Mouse (Mus musculus) embryonic facial prominence, embryonic 13.5 days (tissue): ENCODE measurements around the gene Tbl2. TPM values are rescaled to one million over a fixed set of nuclear protein-coding genes. Genes with fewer than 3 reads are reported as not detected.

Source experiments
- ATAC-seq: fragments of 200-750 bp; cut with Nextera tagmentation; 2 replicates; pipeline ENCODE4 v1.8.0; 2017; ENCODE audit warnings: low read depth; ENCODE audit not compliant: insufficient number of reproducible peaks, insufficient read depth, low FRiP score, low TSS enrichment
- H3K27ac ChIP-seq: fragments of 300-500 bp; sonication (generic); 2 replicates; pipeline ENCODE4 v1.5.1; 2015; ENCODE audit warnings: moderate library complexity, mild to moderate bottlenecking, inconsistent platforms
- H3K27me3 ChIP-seq: fragments of 300-500 bp; sonication (generic); 2 replicates; pipeline ENCODE4 v1.6.1; 2015; ENCODE audit warnings: mild to moderate bottlenecking, inconsistent platforms
- H3K36me3 ChIP-seq: fragments of 300-500 bp; sonication (generic); 2 replicates; pipeline ENCODE4 v1.6.1; 2015; ENCODE audit warnings: mild to moderate bottlenecking, inconsistent platforms
- H3K4me1 ChIP-seq: fragments of 300-500 bp; sonication (generic); 2 replicates; pipeline ENCODE4 v1.6.1; 2015; ENCODE audit warnings: inconsistent platforms
- H3K4me2 ChIP-seq: fragments of 300-500 bp; sonication (generic); 2 replicates; pipeline ENCODE4 v1.6.1; 2015; ENCODE audit warnings: moderate library complexity, mild to moderate bottlenecking, inconsistent platforms
- H3K4me3 ChIP-seq: fragments of 300-500 bp; sonication (generic); 2 replicates; pipeline ENCODE4 v1.5.1; 2015; ENCODE audit warnings: mild to moderate bottlenecking, inconsistent platforms
- H3K9ac ChIP-seq: fragments of 300-500 bp; sonication (generic); 2 replicates; pipeline ENCODE4 v1.6.1; 2015; ENCODE audit warnings: mild to moderate bottlenecking, inconsistent platforms
- H3K9me3 ChIP-seq: fragments of 300-500 bp; sonication (generic); 2 replicates; pipeline ENCODE4 v1.6.1; 2016; ENCODE audit warnings: inconsistent platforms
- WGBS: fragments of 180-500 bp; shearing (Covaris S2); methylation state at CpG from one replicate; pipeline ENCODE4 v1.1.7; 2015; ENCODE audit warnings: mixed read lengths; 5-methylcytosine and 5-hydroxymethylcytosine counted together
- microRNA-seq: library from miRNA; unstranded; fragments of <30 nt; microRNA quantifications from one replicate; pipeline ENCODE4, GENCODE M21; 2016
- polyA plus RNA-seq: library from polyadenylated mRNA; unstranded; fragments of >200 nt; fragmentation: Nextera tagmentation; extraction: Ambion mirVana; gene quantifications from 2 replicates; pipeline ENCODE4 v1.2.1, GENCODE M21; 2015

Tbl2 gene
- polyA plus RNA-seq, 1 experiment from 2014 or later = 25.6 TPM

GRCm38 (mm10) chr5:135187349-135188213 lies 38.1 kb downstream of the Tbl2 start:
- peak; percentile 48 for ATAC-seq
- WGBS = under 1% methylated on average over 95 of the region's 102 CpGs
- H3K27ac ChIP-seq = peak overlapping the region; percentile 97
- H3K36me3 ChIP-seq = peaks cover 24% of the 10 kb centered on the region
- H3K4me3 ChIP-seq = peak overlapping the region; percentile 100
- peak overlapping the region; percentile 62 for H3K4me2 ChIP-seq
- H3K27me3 ChIP-seq = no peaks in the 10 kb centered on the region
- H3K9ac ChIP-seq = peak overlapping the region; percentile 99
- H3K9me3 ChIP-seq = 0 out of 2 replicates have a peak, but pooled peaks cover 5% of the 10 kb centered on the region
- H3K4me1 ChIP-seq = peaks cover 24% of the 10 kb centered on the region

GRCm38 (mm10) chr5:135188214-135188554 lies 38.7 kb downstream of the Tbl2 start:
- H3K4me1 ChIP-seq = peaks cover 27% of the 10 kb centered on the region
- H3K27ac ChIP-seq = peak overlapping the region; percentile 97
- WGBS = under 1% methylated on average over 8 of the region's 8 CpGs
- no peaks in the 10 kb centered on the region for H3K27me3 ChIP-seq
- peak overlapping the region; percentile 62 for H3K4me2 ChIP-seq
- peaks cover 21% of the 10 kb centered on the region for H3K36me3 ChIP-seq
- H3K4me3 ChIP-seq = peak overlapping the region; percentile 100
- no peak for ATAC-seq
- peak overlapping the region; percentile 99 for H3K9ac ChIP-seq
- 0 out of 2 replicates have a peak, but pooled peaks cover 5% of the 10 kb centered on the region for H3K9me3 ChIP-seq

- Histone ChIP-seq H3K4me3 (peak overlapping the region; percentile 100), H3K4me2 (peak overlapping the region; percentile 62), H3K27ac (no peak overlapping the region), H3K27me3 (no peaks in the 10 kb centered on the region), H3K36me3 (peaks cover 19% of the 10 kb centered on the region), H3K9ac (peak overlapping the region; percentile 99), H3K4me1 (peaks cover 30% of the 10 kb centered on the region), H3K9me3 (0 out of 2 replicates have a peak, but pooled peaks cover 5% of the 10 kb centered on the region)
- ATAC-seq = no peak
- 50% methylated on average over 2 of the region's 2 CpGs for WGBS
These were observed 40.0 kb downstream of the Tbl2 start for GRCm38 (mm10) chr5:135189281-135190022.

GRCm38 (mm10) chr5:135191620-135192019 lies 42.2 kb downstream of the Tbl2 start:
- peaks cover 30% of the 10 kb centered on the region for H3K4me1 ChIP-seq
- H3K9ac ChIP-seq = no peak overlapping the region
- peaks cover 28% of the 10 kb centered on the region for H3K36me3 ChIP-seq
- 24% methylated on average over 2 of the region's 2 CpGs for WGBS
- no peak overlapping the region for H3K4me3 ChIP-seq
- H3K4me2 ChIP-seq = no peak overlapping the region
- H3K9me3 ChIP-seq = no peaks in the 10 kb centered on the region
- ATAC-seq = no peak
- H3K27ac ChIP-seq = no peak overlapping the region
- no peaks in the 10 kb centered on the region for H3K27me3 ChIP-seq

- peaks cover 30% of the 10 kb centered on the region for H3K4me1 ChIP-seq
- no peak for ATAC-seq
- H3K9me3 ChIP-seq = no peaks in the 10 kb centered on the region
- no peak overlapping the region for H3K27ac ChIP-seq
- H3K27me3 ChIP-seq = no peaks in the 10 kb centered on the region
- H3K4me2 ChIP-seq = no peak overlapping the region
- peaks cover 33% of the 10 kb centered on the region for H3K36me3 ChIP-seq
- 70% methylated on average over 1 of the region's 1 CpGs for WGBS
- no peak overlapping the region for H3K4me3 ChIP-seq
- H3K9ac ChIP-seq = 0 out of 2 replicates have a peak overlapping the region, but pooled peaks have one; percentile 6
These were observed 43.0 kb downstream of the Tbl2 start for GRCm38 (mm10) chr5:135192431-135192830.

- peaks cover 10% of the 10 kb centered on the region for H3K4me1 ChIP-seq
- H3K36me3 ChIP-seq = peaks cover 54% of the 10 kb centered on the region
- H3K9ac ChIP-seq = no peak overlapping the region
- no peak overlapping the region for H3K4me3 ChIP-seq
- no peaks in the 10 kb centered on the region for H3K27me3 ChIP-seq
- WGBS = 82% methylated on average over 6 of the region's 6 CpGs
- no peak for ATAC-seq
- H3K4me2 ChIP-seq = no peak overlapping the region
- H3K9me3 ChIP-seq = no peaks in the 10 kb centered on the region
- H3K27ac ChIP-seq = no peak overlapping the region
These were observed 46.9 kb downstream of the Tbl2 start for GRCm38 (mm10) chr5:135196367-135196766.

- H3K9ac ChIP-seq = no peak overlapping the region
- H3K36me3 ChIP-seq = peaks cover 84% of the 10 kb centered on the region
- ATAC-seq = no peak
- 48% methylated on average over 3 of the region's 3 CpGs for WGBS
- no peak overlapping the region for H3K4me3 ChIP-seq
- H3K4me2 ChIP-seq = no peak overlapping the region
- no peaks in the 10 kb centered on the region for H3K9me3 ChIP-seq
- no peaks in the 10 kb centered on the region for H3K27me3 ChIP-seq
- no peaks in the 10 kb centered on the region for H3K4me1 ChIP-seq
- H3K27ac ChIP-seq = no peak overlapping the region
These were observed 53.3 kb downstream of the Tbl2 start for GRCm38 (mm10) chr5:135202763-135203162.

- Histone ChIP-seq H3K4me2 (no peak overlapping the region), H3K27me3 (no peaks in the 10 kb centered on the region)
- ATAC-seq = no peak
These were observed 58.7 kb downstream of the Tbl2 start for GRCm38 (mm10) chr5:135208197-135208596.

More at GRCm38 (mm10) chr5:135208197-135208596, 58.7 kb downstream of the Tbl2 start:
- Histone ChIP-seq H3K4me1 (no peaks in the 10 kb centered on the region), H3K4me3 (no peak overlapping the region), H3K9me3 (no peaks in the 10 kb centered on the region), H3K9ac (no peak overlapping the region), H3K27ac (no peak overlapping the region), H3K36me3 (peaks cover 91% of the 10 kb centered on the region)
- WGBS = 98% methylated on average over 1 of the region's 1 CpGs

Small RNAs within 50 kb of the gene (microRNA-seq; reads per million reads assigned to microRNA genes)
- not detected for gene Gm25315

Other genes with a start within 250 kb of the Tbl2 start
- gene Tmem270, start 242.9 kb upstream of the Tbl2 start, polyA plus RNA-seq = not detected in 2 replicates
- 0.39 and 2.8 TPM in 2 replicates for gene Cldn13, start 234.1 kb upstream of the Tbl2 start, polyA plus RNA-seq
- 21.1 and 21.4 TPM in 2 replicates for gene Mettl27, start 217.3 kb upstream of the Tbl2 start, polyA plus RNA-seq
- 21.0 and 22.9 TPM in 2 replicates for gene Cldn4, start 202.7 kb upstream of the Tbl2 start, polyA plus RNA-seq
- gene Cldn3, start 163.4 kb upstream of the Tbl2 start, polyA plus RNA-seq = 14.8 and 26.4 TPM in 2 replicates
- gene Abhd11, start 140.5 kb upstream of the Tbl2 start, polyA plus RNA-seq = 57.4 and 59.4 TPM in 2 replicates
- gene Stx1a, start 126.2 kb upstream of the Tbl2 start, polyA plus RNA-seq = 12.9 and 21.7 TPM in 2 replicates
- gene Dnajc30, start 85.5 kb upstream of the Tbl2 start, polyA plus RNA-seq = 35.2 and 38.8 TPM in 2 replicates
- 132 and 147 TPM in 2 replicates for gene Bud23, start 84.7 kb upstream of the Tbl2 start, polyA plus RNA-seq
- gene Vps37d, start 71.4 kb upstream of the Tbl2 start, polyA plus RNA-seq = 13.7 and 17.8 TPM in 2 replicates
- 3.5 and 3.9 TPM in 2 replicates for gene Mlxipl, start 59.8 kb upstream of the Tbl2 start, polyA plus RNA-seq
- gene Bcl7b, start 18.6 kb downstream of the Tbl2 start, polyA plus RNA-seq = 48.3 and 52.1 TPM in 2 replicates
- 54.7 and 55.7 TPM in 2 replicates for gene Baz1b, start 37.6 kb downstream of the Tbl2 start, polyA plus RNA-seq
- gene Fzd9, start 101.6 kb downstream of the Tbl2 start, polyA plus RNA-seq = 11.9 and 18.1 TPM in 2 replicates
- not detected in 2 replicates for gene Fkbp6, start 200.4 kb downstream of the Tbl2 start, polyA plus RNA-seq
- 0.14 TPM in 1 of 2 replicates, not detected in the other for gene Trim50, start 203.6 kb downstream of the Tbl2 start, polyA plus RNA-seq
- gene Nsun5, start 220.3 kb downstream of the Tbl2 start, polyA plus RNA-seq = 38.8 and 44.3 TPM in 2 replicates
- gene Pom121, start 244.9 kb downstream of the Tbl2 start, polyA plus RNA-seq = 16.3 and 17.0 TPM in 2 replicates